Mouse (Mus musculus): Measurements from ENCODE around the gene Trim62.

Trim62 gene

DNA sequence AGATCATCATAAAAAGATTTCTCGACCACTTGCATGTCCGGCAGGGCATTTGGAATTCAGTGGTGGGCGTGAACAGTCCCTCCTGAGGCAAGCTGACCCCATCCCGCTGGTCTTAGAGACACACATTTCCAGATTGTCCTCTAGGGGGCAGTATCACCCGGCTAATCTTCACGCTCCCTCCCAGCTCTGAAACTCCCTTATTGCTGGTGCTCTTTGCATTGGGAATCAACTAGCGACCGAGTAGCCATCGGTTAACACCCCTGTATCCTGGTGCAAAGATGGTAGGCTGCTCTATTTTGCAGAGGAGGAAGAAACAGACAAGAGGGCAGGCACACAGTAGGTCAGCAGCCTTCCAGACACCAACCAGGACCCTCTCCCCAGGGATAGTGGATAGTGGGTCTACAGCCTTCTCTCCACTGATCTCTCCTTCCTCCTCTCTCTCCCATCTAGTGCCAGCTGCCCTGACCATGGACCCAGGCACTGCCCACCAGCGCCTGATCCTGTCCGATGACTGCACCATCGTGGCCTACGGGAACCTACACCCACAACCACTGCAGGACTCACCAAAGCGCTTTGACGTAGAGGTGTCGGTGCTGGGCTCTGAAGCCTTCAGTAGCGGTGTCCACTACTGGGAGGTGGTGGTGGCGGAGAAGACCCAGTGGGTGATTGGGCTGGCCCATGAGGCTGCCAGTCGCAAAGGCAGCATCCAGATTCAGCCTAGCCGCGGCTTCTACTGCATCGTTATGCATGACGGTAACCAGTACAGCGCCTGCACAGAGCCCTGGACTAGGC lies 25.4 kb downstream of the Trim62 start:
- DNase-seq (ENCODE audit: low read depth, low spot score): peak; percentile 85

DNA sequence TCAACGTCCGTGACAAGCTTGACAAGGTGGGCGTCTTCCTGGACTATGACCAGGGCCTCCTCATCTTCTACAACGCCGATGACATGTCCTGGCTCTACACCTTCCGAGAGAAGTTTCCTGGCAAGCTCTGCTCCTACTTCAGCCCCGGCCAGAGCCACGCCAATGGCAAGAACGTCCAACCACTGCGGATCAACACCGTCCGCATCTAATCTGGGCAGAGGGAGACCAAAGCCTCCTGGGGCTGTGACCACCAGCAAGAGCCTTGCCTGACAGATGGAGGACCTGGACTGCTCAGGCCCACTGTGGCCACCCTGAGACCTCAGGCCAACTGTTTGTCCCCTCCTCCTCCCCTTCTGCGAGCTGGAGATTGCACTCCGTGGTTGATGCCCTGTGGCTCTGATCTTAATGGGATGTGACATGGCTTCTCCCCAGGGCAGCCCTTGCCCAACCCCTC lies 26.0 kb downstream of the Trim62 start:
- DNase-seq (ENCODE audit: low read depth, low spot score): no peak

DNA sequence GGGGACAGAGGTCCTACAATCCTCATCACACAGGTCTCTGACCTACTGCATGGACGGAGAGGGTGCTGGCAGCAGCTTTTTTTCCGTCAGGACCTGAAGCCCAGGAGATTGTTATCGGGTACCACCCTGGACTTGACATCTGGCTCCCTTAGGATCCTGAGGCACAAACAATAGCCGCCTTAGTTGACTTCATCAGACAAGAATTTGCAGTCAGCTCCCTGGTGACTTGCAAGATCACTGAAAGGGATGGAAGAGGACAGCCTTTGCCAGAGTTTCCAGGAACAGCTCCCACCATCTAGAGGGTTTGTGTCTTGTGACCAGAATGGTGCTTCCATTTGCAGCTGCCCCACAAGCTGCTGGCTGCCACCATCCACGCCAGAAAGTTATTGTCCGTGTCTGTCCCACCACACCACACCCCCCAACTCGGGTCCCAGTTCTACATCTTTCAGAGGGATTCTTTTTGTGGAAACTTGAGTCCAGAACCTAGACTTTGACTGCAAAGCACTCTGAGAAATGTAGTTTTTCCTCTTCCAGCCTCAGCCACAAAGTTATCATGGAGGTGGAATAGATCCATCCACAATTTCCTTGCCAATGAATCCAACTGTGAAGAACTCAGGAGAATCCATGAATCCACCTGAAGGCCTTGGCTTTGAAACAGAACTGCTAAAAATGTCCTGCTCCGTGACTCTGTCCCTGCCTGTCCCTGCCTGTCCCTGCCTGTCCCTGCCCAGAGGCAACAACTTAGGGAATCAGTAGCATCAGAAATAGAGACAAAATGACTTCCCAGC lies 27.1 kb downstream of the Trim62 start:
- no peak for DNase-seq (ENCODE audit: low read depth, low spot score)

DNA sequence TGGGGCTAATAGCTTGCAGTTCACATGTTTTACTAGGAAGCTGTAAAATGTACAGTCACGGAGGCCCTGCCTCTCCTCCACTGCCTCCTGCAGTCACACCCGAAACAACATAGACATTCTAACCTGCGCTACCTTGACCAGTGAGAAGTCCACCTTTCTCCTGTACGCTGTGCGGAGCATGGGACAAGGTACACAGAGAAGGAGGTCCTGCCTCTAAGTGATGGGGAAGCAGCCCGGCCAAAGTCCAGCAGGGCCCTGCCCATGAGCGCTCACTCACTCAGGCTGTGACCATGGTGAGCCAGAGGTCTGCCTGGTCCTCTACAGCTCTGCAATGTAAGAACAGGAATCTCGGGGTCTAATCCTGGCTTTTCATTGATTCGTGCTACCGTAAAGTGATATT lies 28.7 kb downstream of the Trim62 start:
- no peak for DNase-seq (ENCODE audit: low read depth, low spot score)

DNA sequence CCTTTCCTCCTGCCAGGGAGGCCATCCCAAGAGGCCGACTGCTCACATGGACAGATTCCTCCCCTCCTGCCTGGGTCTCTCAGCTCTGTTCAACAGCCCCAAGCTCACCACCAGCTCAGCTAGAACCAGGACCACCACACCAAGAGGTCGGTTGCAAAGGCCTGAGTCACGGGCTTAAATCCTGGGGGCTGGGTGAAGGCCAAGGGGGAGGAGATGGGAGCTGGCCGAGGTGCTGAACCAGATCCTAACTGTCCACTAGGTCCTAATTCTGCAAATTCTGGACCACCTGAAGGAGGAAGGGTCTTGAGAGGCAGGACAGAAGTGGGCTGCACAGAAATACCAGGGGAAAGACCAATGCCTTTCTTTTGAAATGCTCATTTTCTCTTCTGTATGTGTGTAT lies 30.4 kb downstream of the Trim62 start:
- peak; percentile 74 for DNase-seq (ENCODE audit: low read depth, low spot score)

DNA sequence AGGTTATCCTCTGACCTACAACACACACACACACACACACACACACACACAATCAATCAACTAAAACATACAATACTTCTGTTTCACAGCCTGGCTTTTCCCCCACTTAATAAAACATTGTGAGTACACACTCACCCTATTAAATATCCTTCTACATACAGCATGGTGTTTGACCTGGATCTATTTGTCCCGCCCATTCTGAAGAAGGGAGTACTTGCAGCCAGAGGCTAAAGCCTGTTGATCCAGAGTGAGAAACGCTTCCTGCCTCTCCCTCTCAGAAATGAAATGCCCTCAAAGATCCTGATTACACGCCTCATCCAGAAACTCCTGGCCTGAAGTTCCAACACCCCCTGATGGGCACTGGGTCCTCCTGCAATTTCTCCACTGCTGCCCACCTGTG lies 33.7 kb downstream of the Trim62 start:
- no peak for DNase-seq (ENCODE audit: low read depth, low spot score)

DNA sequence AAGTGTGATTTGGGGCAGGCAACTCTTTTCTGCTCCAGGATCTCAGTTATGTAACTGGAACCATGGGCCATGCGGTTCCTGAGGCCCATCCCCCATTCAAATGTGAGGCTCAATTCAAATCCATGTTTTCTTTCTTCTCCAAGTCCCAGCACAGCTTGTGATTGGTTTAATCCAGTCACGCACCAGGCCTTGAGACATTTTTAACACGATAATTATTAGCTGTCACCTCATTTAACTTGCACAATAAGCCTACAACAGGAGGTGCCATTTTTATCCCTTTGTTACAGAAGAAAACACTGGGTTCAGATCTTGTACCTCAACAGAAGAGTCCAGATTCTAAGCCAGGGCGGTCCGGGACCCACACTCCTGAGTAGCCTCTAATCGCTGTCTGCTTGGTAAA lies 34.4 kb downstream of the Trim62 start:
- DNase-seq (ENCODE audit: low read depth, low spot score): no peak

DNA sequence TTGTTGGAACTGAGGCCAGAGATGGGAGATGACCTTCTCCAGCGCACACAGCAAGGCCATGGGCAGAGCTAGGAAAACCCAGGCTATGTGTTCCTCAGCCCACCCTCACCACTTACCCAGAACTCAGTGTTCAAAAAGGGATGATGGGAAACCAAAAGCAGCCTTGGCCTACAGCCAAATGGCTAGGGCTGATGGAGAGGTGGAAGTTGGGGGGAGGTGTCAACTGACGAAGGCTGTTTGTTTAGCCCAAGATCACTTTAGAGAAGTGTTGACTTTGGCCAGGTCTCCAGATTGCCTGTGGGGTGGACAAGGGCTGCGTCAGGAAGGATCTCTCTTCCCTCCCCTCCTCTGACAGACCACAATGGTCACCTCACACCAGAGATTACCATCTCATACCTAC lies 34.8 kb downstream of the Trim62 start:
- no peak for DNase-seq (ENCODE audit: low read depth, low spot score)

DNA sequence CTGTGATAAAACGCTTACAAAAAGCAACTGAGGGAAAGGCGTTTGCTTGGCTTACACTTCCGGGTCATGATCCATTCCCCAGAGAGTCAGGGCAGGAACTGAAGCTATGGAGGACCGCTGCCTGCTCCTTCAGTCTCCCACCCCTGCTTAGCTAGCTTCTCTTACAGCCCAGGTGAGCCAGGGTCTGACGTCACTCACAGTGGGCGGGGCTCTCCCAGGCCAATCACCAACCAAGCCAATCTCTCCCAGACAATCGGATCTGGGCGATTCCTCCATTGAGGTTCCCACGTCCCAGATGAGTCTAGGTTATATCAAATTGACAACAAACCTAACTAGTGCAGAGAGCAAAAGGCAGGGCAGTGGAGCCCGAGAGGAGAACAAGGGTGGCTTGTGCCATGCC lies 35.7 kb downstream of the Trim62 start:
- no peak for DNase-seq (ENCODE audit: low read depth, low spot score)

DNA sequence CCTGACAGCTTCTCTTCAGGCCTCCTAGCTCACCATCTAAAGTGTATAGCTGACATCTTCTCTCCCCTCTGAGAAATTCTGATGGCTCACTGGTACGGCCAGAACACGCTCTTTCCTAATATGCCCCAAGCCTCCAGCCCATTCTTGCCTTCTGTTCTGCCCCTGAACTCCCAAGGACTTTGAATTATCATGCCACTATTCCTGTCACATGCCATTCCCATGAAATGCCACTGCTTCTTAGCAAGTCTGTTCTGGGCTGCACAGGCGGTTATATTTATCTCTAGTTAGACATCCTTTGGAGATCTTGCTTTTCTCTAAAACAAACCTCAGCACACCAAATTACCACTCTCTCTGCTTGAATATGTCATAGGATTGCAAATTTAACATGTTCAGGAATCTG lies 40.2 kb downstream of the Trim62 start:
- DNase-seq (ENCODE audit: low read depth, low spot score): no peak

DNA sequence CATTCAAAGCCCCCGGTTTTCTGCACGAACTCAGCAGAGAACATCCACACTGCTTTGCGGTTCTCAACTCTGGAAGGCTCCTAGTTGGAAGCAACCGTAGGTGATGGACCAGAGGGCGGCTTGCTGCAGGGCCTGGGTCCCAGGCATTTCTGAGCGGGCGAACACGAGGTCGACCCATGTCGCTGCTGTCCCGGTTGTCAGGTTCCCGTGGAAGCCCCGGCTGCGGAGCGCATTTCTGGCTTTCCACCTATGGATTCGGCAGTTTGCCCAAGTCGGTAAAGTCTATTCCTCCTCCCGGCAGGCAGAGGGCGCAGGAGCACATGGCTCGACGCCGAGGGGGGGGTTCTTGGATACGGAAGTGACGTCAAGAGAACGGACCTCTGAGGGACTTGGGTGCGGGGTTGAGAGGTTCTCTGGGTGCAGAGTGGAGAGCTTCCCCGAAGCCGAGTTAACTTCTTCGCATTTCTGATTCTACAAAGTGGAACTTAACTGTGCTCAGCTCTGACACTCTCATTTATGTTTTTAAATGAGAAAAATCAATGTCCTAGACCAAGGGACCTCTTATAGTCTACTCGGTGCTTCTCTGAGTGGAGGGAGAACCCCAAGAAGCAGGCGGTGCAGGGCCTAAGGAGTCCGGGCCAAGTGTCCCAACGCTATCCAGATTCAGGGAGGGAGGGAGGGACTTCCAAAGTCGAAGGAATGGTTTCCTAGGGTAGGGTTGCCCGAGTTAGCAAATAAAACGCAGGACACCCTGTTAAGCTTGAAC lies 41.6 kb downstream of the Trim62 start:
- peak; percentile 92 for DNase-seq (ENCODE audit: low read depth, low spot score)

DNA sequence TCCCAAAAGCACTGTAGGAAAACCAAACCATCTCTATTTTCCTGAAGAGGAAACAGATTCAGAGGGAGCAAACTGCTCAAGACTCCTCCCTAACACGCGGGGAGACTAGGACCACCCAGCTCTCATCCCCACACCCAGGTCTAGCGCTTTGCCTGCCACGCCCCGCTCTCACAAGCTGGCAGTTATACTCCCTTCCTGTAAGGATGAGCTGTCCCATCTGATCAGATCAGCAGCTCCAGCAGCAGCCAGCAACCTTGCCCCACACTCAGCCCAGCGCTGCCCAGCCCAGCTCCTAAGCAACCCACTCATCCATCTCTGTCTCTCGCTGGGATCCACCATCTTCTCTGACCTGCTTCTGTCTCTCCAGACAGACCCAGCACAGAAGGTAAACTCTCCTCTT lies 49.4 kb downstream of the Trim62 start:
- DNase-seq (ENCODE audit: low read depth, low spot score): no peak

DNA sequence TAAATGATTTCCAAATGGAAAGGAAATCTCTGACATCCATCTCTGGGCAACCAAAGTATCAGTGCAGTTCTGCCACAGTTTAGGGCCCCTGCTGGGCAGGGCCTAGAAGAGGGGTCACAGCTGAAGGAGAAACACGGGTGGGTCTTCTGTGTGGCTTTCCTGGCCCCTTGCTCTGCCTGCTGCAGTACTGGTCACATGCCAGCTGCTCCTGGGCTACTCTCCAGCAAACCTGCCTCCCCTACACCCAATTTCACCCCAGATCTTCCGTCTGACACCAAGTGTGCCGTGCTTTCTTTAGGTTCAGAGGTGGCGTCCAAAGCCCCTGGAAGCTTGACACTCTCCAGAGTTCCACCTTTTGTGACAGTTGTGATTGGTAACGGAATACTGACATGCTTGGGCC lies 52.2 kb downstream of the Trim62 start:
- no peak for DNase-seq (ENCODE audit: low read depth, low spot score)

DNA sequence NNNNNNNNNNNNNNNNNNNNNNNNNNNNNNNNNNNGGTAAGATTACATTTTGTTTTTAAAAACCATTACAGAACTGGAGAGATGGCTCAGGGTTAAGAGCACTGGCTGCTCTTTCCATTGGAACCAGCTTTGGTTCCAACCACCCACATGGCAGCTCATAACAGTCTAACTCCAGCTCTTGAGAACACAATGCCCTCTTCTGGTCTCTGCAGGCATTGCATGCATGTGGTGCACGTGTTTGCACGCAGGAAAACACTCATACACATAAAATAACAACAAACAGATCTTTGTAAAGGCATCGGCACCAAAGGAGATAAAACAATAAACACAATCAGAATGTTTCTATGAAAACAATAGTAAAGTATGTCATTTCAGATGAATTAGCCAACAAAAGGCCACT lies 59.0 kb downstream of the Trim62 start:
- DNase-seq (ENCODE audit: low read depth, low spot score): no peak

DNA sequence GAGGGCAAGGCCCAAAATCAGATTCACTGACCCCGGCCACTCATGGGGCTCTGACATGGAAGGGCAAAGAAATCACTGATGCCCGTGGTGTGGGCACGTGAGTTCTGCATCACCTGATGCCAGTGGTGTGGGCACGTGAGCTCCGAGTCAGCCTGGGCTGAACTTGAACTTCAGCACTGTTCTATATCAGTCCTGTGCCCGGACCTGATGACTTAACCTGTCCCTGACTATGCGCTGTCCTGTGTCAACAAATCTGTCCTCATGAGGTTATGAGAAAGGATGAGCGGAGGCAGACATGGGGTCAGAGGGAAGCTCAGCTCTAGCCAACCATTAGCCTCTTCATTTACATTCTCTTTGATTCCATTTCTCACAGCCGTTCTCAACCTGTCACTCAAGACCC lies 63.4 kb downstream of the Trim62 start:
- DNase-seq (ENCODE audit: low read depth, low spot score): no peak

DNA sequence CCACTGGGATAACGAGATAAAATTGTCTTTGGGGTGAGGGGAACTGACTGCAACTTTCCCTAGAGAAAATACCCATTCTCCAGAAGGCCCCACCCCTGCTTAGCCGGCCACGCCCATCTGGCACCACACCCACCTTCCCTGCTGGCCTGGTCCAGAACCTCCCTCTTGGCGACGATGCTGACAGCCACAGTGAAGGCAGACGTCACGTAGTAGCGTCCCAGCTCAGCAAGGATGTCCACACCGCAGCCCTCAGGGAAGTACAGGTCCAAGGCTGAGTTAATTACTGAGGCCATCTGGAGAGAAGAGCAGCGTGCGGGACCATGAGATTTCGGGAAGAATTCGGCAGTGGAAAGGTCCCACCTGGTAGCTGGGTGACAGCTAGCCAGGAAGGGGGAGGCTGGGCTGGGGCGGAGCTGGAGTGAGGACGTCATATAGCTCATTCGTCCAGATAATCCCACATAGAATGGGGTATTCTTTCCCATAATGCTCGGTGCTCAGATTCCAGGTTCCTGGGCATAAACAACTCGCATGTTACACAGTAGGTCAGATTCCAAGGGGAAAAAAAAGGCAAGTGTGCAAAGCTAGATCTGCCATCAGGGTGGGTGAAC lies 64.0 kb downstream of the Trim62 start:
- no peak for DNase-seq (ENCODE audit: low read depth, low spot score)

DNA sequence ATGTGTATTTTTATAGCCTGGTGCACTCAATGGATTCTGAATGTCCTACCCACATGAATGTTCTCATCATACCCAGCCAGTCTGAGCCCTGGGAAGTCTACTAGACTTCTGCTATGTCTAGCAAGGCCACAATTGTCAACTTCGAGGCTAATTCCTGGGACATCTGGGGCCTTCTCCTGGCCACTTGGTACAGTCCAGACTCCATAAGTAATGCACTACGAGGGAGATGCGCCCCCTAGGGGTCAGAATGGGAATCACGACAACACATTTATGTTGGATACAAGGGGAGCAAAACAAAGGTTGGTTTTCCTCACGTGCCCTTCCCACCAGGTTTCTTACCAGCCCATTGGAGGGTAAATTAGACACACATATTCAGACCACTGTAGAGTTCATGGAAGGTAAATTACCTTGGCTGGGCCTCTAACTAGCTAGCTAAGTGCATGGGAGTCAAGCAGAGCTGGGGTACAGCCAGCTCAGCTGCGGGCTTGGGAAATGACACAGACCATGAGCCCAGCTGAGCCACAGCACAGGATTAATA lies 64.8 kb downstream of the Trim62 start:
- peak; percentile 66 for DNase-seq (ENCODE audit: low read depth, low spot score)

DNA sequence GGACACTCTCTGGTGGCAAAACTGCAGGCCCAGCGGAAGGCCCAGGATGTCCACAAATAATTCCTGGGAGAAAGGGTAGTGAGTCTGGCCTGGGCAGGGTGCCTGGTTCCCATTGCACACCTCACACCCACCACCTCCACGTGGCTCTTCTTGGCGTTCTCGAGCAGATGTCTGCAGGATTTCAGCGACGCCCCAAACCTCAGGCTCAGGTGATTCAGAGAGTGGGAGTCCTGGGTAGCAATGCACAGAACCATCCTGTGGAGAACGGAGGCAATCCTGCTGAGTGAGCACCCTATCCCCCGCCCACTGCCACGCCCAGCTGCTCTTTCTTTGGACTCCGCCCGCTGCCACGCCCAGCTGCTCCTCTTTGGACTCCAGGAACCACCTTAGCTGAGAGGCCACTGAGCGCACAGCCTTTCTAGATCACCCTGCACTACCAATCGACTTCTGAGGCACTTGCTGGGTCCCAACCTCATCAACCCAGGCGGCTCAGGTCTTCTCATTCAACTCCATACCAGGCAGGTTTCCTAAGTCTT lies 66.2 kb downstream of the Trim62 start:
- DNase-seq (ENCODE audit: low read depth, low spot score): no peak

DNA sequence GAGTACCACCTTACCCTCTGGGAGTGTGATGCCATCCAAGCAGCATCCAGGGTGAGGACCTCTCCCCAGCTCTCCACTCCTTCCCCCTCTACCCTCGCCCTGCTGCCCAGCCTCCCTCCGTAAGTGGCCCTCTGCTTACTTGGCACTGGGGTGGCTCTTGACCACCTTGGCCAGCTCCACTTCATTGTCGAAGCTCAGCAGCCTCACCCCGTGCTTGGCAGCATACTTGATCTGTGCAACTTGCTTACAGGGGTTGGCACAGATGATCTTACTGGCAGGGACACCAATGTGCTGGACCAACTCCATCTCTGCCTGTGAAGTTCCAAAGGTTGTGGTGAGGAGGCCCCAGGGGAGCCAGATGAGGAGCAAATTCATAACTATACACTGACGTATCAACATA lies 67.1 kb downstream of the Trim62 start:
- no peak for DNase-seq (ENCODE audit: low read depth, low spot score)

DNA sequence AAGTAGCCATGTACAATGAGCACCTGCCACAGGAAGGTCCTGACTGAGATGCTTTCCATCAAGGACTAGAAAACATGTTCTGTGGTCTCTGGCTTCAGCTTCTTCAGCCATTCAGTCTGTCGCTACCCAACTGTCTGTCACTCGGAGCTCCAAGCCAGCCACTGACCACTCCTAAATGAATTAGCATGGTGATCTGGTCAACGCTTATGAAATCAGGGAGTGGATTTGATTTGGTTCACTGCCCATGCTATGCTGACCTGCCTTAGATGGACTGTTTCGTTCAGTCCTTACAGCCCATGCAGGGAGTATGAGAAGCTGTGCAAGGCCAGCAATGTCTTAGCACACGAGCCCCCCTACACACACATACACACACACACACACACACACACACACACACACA lies 70.5 kb downstream of the Trim62 start:
- no peak for DNase-seq (ENCODE audit: low read depth, low spot score)

DNA sequence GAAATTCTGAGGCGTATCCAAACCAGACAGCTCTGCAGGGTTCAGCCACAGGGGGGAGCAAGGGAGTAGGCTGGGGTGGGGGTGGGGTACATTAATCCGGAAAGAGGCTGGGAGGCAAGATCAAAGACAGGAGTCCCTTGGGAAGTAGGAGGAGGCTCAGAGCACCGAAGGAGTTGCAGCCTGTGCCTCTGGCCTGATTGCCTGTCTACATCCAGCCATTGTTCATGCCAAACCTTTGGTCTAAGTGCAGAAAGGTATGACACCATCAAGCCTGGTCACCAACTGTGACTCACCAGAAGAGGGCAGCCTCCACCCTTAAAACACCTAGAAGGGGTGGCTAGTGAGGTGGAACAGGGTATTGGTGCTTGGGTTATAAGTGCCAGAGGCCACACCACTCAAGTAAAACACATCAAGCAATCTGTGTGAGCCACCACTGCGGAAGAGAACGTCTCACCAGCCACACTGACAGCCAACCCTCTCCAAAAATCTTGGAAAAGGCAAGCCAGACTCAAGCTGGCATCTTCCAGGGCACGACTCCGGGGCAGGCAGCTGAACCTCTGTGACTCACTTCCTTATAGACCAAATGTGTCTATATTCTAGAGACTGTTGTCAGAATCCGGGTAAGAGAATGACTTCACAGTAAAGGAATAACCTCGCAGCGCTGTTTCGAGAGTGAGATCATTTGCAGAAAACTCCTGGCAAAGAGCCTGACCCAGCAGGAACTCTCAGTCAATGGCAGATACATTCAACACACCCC lies 74.0 kb downstream of the Trim62 start:
- DNase-seq (ENCODE audit: low read depth, low spot score): peak; percentile 72

Measured in mesoderm, embryonic 11.5 days (tissue).